Mouse (Mus musculus) erythroblast, embryonic 14.5 days (primary cell): ENCODE data around the gene Thap4.

Experiments
- GATA1 ChIP-seq: IDR thresholded peaks from 2 replicates; pipeline ENCODE4 v1.6.1; 2012; ENCODE audit warnings: low read length, inconsistent platforms, mixed read lengths
- TAL1 ChIP-seq: IDR thresholded peaks from 3 replicates; pipeline ENCODE4 v1.6.1; 2012; ENCODE audit warnings: low read length, inconsistent platforms, mixed read lengths

DNA sequence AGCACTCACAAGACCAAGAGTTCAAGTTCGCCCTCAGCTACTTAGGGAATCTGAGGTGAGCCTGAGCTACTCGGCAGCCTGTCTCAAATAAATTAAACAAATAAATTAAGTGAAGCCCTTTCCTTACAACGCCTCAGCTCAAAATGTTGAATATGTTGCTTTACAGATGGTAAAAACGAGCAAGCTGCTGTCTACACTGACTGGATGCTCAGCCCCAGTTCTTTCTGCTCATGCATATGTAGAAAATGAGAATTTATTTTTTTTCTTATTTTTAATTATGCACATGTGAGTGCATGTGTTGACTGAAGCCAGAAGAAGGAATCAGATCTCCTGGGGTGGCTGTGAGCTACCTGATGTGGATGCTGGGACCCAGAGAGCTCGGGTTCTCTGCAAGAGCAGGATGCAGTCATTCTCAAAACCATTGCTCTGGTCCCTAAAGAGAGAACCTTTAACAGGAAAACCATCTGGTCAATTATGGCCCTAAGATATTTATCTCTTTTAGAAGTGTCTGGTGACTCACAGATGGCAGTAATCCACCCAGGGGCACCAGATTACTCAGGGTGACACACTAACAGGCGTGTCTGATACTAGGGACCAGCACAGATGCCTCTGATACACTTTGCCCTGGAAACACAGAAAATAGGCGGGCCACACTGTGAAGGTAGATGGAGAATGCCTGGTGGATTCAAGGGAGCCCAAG lies 98.2 kb downstream of the Thap4 start:
- TF ChIP-seq TAL1 (no peak), GATA1 (no peak)
